Mouse (Mus musculus) layer of hippocampus, adult 2 months (tissue): Measurements from ENCODE around the gene Ccnj. TPM values are rescaled to one million over a fixed set of nuclear protein-coding genes. Genes with fewer than 3 reads are reported as not detected.

Experiments
- DNase-seq, 2 experiments: peaks; one replicate each; pipeline ENCODE4 v3.0.0; 2022; ENCODE audit warnings: low spot score in 2 of 2
- H3K27ac ChIP-seq: fragments of 200-600 bp; 2 replicates; pipeline ENCODE4 v1.8.1; 2022
- H3K4me3 ChIP-seq: fragments of 200-600 bp; 2 replicates; pipeline ENCODE4 v1.8.1; 2022; ENCODE audit warnings: mild to moderate bottlenecking
- CTCF ChIP-seq: fragments of 200-600 bp; conservative IDR thresholded peaks from 2 replicates; pipeline ENCODE4 v1.8.1; 2022; ENCODE audit warnings: antibody characterized with exemption, mild to moderate bottlenecking, moderate library complexity
- total RNA-seq, 2 experiments: library from RNA; stranded (reverse); gene quantifications; 2 replicates each; pipeline ENCODE4 v1.2.3; 2021

Ccnj gene
- total RNA-seq, 2 experiments from 2014 or later = 7.7 to 8.9 TPM

DNA sequence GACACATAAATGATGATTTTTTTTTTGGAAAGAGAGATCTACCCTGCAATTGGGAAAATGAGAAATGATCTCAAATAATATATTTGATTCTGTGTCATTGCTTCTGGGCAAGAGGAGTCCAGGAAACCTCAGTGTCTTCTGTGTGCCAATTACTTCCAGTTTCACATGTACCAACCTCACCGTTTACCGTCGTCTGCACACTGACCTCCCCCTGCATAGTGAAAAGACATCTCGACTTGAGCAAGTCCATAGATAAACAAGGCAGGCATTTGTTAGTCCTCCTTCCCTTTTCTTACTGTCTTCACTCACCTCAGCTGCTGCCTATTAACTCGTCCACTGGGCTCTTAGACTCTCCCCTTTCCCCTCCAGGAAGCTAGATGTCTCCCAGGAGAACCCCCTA, 5.4 kb upstream of the Ccnj start:
- DNase-seq = no peak
- no peak for TF ChIP-seq CTCF
- H3K27ac ChIP-seq = no peak overlapping the region
- no peak overlapping the region for H3K4me3 ChIP-seq

DNA sequence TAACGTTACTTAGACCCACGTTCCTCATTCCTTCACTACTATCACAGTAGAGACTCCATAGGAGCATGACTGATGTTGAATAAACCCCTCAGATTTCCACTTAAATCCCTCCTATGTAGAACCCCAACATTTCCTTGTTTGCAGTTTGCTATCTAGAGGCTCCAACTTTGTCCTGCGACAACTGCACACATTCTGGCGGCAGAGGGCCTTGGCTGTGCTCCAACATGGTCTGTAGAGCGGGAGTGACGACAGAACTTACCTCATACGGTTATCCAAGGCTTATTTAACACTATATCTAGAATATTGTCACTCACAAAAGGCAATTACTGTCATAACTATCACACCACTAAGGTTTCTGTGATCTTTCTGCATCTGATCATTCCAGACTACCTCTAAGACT, 4.3 kb upstream of the Ccnj start:
- TF ChIP-seq CTCF = no peak
- no peak for DNase-seq
- H3K4me3 ChIP-seq = no peak overlapping the region
- H3K27ac ChIP-seq = no peak overlapping the region

DNA sequence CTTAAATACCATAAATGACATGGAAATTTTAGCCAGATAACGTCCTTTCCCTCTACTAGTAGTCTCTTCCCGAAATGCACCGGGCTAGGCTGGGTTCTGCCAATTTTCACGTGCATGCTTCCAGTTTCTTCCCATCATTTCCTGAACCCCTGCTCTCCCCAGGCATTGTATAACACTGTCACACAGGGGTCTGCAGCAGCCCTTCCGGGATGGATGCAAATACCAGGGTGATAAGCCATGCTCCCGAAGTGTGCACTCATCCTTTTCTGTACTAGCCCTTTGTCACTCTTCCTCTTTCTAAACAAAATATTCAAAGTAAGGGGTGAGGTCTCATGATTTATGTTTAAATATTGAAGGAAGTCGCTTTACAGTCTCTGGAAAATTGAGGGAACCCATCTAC, 881 bp upstream of the Ccnj start:
- TF ChIP-seq CTCF = no peak
- DNase-seq = no peak
- H3K27ac ChIP-seq = peak overlapping the region; percentile 94; the same call in 1 of the 2 replicates

DNA sequence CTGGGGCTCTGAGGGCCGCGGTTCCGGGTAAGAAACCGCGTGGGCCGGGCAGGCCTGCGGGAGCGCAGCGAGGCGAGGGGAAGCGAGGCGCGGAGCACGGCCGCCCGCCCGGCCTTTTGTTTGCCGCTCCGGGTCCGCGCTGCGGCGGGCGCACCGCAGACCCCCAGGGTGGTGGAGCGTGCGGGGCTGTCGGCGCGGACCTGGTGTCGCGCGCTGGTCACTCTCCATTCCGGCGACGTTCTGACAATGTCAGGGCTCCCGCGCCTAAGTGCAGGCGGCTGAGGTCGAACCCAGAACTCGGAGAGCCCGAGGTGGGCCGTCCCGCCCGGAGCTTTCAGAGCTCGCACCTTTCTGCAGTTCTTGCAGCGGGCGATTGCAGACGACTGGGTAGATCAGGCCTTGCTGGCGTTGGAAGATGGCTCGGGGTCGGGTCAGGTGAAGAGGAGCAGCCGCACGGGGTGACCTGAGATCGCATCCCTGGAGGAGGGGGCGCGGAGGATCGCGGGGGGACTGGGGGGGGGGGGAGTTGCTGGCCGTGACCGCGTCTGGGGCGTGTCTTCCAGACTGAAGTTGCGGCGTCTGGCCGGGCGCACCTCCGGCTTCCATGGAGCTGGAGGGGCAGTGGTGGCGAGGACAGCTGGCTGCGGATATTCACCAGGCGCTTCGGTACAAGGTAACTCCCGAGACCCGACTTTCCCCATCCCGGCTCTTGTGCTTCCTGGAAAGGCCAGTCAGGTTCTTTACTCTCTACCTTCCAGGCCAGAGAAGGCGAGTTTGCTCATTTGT, 530 bp downstream of the Ccnj start:
- peak overlapping the region; percentile 85 for H3K4me3 ChIP-seq
- TF ChIP-seq CTCF = no peak
- DNase-seq = peak in 1 of 2 experiments; percentile 16
- peak overlapping the region; percentile 94 for H3K27ac ChIP-seq

More for the DNA sequence above, 881 bp upstream of the Ccnj start:
- H3K4me3 ChIP-seq = peak overlapping the region; percentile 85

DNA sequence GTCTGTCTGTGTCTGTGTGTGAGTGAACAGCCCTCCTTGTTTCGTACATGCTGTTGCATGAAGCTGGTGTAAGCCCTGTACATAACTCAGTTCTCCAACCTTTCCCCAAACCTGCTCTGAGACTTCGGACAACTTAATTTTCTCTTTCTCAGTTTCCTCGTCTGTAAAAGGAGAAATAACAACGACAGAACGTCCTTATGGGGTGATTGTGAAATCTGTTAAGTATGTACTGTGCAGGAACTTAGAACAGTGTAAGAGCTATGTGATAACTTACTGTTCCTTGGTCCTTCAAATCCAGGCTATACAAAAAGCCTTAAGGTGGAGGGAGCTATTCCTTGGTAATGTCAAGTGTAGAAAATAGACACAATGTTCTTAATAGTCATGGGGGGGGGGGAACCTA, 1.3 kb downstream of the Ccnj start:
- TF ChIP-seq CTCF = no peak
- DNase-seq = no peak
- H3K27ac ChIP-seq = no peak overlapping the region
- peak overlapping the region; percentile 85 for H3K4me3 ChIP-seq

DNA sequence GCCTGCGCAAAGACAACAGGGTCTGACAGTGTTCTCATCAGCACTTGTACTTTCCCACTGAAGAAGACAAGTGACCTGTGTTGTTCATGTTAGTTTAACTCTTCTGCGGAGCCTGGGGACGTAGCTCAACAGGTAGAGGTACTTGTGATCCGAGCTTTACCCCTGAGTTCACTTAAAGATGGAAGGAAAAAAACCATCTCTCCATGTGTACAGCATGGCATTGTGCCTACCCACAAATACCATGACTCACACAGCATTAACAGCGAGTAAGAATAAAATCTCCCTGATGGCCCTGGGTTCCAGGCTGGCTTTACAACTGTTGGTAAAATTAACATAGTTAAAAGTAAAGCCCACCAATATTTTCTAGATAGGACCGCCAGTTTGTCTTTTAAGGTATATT, 3.4 kb downstream of the Ccnj start:
- no peak for TF ChIP-seq CTCF
- Histone ChIP-seq H3K27ac (no peak overlapping the region), H3K4me3 (no peak overlapping the region)
- no peak for DNase-seq

DNA sequence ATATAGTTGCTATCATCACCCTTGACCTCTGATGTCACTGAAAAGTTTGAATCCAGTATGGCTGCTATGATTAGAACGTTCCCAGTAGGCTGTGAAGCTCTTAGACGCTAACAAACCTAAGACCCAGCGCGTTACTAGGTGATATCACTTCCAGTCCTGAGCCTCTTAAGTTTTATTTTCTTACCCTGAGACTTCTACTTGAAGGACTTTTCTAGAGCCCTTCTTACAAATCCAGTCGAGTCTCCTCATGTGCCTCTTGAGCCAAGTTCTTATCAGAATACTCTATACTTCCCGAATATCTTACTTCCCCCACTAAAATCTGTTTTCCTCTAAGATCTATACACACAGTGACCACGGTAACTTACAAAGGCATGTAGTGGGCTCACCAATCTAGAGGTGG, 7.1 kb downstream of the Ccnj start:
- H3K27ac ChIP-seq = no peak overlapping the region
- no peak for DNase-seq
- TF ChIP-seq CTCF = no peak
- H3K4me3 ChIP-seq = no peak overlapping the region

DNA sequence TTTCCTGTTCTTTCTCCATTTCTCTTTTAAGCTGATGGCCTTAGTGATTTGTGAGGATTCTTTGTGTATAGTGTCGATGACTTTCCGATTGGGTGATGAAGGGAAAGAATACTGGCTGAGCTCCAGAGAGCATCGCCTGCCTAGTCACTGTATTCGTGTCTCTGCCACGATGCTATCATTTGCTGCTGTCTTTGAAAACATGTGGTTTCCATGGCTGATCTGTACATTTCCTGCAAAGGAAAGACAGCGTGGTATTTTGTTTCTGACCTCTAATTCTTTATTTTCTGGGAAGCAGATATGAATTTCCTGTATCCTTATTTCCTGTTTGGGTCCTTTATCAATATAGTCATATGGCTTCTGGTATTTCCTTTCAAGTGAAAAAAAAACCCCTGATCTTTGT, 9.2 kb downstream of the Ccnj start:
- H3K4me3 ChIP-seq = no peak overlapping the region
- no peak for DNase-seq

DNA sequence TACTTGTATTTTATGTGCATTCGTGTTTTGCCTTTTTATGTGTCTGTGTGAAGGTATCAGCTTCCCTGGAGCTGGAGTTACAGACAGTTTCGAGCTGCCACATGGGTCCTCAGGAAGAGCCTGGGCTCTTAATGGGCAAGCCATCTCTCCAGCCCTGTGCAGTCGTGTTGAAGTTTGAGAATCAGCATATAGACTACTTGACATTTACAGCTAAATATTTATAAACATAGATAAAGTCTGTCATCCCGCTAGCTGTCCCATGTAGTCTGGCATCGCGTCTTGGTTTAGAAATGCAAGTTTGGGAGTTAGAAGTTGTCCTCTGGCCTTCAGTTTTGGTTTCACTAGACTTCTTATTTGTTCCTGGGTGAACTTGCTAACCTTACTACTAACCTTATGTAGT, 10.0 kb downstream of the Ccnj start:
- no peak overlapping the region for H3K4me3 ChIP-seq
- DNase-seq = no peak
- H3K27ac ChIP-seq = no peak overlapping the region
- TF ChIP-seq CTCF = no peak

More for the DNA sequence above, 9.2 kb downstream of the Ccnj start:
- H3K27ac ChIP-seq = no peak overlapping the region
- TF ChIP-seq CTCF = no peak

DNA sequence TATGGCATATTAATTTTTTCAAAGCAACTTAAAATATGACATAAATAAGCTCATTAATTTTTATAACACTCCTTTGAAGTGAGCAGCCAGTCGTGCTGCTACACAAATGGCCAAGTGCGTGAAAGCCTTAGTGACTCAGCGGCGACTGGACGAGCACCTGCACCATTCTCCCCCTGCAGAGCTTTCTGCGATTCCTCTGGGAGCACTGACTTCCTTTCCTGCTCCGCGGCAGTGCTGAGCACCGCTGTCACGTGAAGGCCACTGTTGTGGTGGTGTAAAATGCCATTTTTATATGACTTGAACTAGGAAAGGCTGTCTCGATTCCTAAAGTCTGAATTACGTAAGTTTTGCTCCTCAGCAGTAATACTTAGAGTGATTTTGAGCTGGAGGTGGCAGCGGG, 10.5 kb downstream of the Ccnj start:
- no peak for TF ChIP-seq CTCF
- Histone ChIP-seq H3K27ac (no peak overlapping the region), H3K4me3 (no peak overlapping the region)
- DNase-seq = no peak

DNA sequence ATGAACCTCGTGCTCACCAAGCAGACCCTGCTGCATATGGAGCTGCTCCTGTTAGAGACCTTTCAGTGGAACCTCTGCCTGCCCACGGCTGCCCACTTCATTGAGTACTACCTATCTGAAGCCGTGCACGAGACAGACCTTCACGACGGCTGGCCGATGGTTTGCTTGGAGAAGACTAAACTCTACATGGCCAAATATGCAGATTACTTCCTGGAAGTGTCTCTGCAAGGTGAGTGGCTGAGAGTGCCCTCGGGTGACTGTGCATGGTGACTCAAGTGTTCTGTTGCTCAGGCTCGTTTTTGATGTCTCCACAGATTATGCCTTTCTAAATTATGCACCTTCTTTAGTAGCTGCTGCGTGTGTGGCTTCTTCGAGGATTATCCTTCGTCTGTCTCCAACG, 13.7 kb downstream of the Ccnj start:
- Histone ChIP-seq H3K4me3 (no peak overlapping the region), H3K27ac (no peak overlapping the region)
- TF ChIP-seq CTCF = no peak
- no peak for DNase-seq

DNA sequence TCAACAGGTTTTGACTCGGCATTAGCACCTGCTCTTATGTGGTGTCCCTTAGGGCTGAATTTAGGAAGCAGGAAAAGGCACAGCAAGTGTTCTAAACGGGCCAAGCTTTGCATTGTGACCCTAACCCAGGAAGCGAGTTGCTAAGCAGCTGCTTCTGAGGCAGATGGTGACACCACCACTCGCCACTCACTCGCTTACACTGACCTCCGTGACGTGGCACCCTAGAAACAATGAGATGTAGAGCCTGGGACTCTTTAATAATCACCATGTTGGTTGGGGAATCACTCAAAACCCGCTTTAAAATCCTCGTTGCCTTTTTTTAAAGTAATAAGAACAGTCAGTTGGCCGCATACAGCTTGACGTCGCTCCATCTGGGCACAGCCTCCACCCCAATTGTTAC, 18.3 kb downstream of the Ccnj start:
- Histone ChIP-seq H3K27ac (no peak overlapping the region), H3K4me3 (no peak overlapping the region)
- DNase-seq = no peak
- no peak for TF ChIP-seq CTCF

DNA sequence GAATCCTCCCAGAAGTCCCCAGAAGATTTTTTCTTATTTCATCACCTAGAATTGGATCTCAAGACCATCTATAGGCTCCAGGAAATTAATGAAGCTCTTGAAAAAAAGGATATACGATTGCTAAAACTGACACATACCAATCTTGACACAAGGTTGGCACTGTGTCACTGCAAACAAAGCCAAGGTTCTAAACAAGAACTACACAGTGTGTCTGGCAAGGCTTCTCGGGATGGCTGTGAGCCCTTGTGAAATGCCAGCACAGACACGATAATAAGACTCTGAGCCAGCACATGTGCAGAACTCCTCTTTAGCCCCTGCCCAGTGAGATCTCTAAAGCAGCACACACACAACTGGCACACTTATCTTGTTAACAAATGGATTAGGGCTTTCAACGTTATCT, 28.5 kb downstream of the Ccnj start:
- no peak for TF ChIP-seq CTCF
- DNase-seq = no peak
- Histone ChIP-seq H3K27ac (no peak overlapping the region), H3K4me3 (no peak overlapping the region)

DNA sequence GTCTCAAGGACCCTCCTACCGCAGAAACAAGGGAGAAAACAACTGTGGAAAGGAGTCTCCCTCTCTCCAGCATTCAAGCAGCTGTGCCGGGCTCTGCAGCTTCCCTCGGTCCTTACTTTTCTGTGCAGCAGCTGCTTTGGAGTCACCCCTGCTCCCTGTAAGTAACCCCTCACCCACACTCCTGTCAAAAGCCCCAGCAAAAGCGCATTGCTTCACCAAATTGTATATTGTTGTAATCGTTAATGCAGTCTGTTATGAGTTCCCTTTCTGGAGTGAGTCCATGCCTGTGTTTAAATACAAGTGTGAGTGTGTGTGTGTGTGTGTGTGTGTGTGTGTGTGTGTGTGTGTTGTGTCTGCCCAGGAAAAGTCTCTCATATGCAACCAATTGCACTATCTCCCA, 37.2 kb downstream of the Ccnj start:
- no peak for DNase-seq
- no peak for TF ChIP-seq CTCF
- Histone ChIP-seq H3K27ac (no peak overlapping the region), H3K4me3 (no peak overlapping the region)
